In genomic region chr4:154926969-154927898, GRCm38 (mm10) we compare ENCODE assay signal across 8 mouse cellular contexts. TPM values are rescaled to one million over a fixed set of nuclear protein-coding genes. Genes with fewer than 3 reads are reported as not detected.
DNase-seq lines count a peak whose midpoint lies in the region; ATAC-seq and TF ChIP-seq lines count a peak whose summit lies in the region.

No protein-coding gene starts in this region.

- H3K4me3 ChIP-seq in kidney, embryonic 14.5 days (ENCODE audit: low read length), result peak overlapping the region; percentile 4; the same call in 1 of the 2 replicates
- H3K4me3 ChIP-seq in cortical plate, adult 2 months (ENCODE audit: insufficient read depth, low read length), result no peak overlapping the region
- peak overlapping the region; percentile 44 for H3K4me3 ChIP-seq in intestine, postnatal 0 days (ENCODE audit: low read depth, low read length)
- no peak overlapping the region for H3K4me3 ChIP-seq in neural tube, embryonic 11.5 days (ENCODE audit: low read depth, low read length)

- DNase-seq in kidney, adult 18-20 months, result no peak
- DNase-seq in neural tube, embryonic 11.5 days (ENCODE audit: low spot score), result no peak
- no peak for DNase-seq in right cerebral cortex, postnatal 25 days
- no peak for DNase-seq in cerebellum, adult 9-11 months
- DNase-seq in embryo, embryonic 10 days (ENCODE audit: low spot score), result no peak

- H3K4me1 ChIP-seq in kidney, embryonic 14.5 days (ENCODE audit: control insufficient read depth, insufficient read depth, low read length), result peaks cover 9% of the 10 kb centered on the region; the same call in 1 of the 2 replicates
- H3K4me1 ChIP-seq in cortical plate, adult 2 months (ENCODE audit: control insufficient read depth, insufficient read depth, low read length), result no peaks in the 10 kb centered on the region
- 0 out of 2 replicates have a peak, but pooled peaks cover 8% of the 10 kb centered on the region for H3K4me1 ChIP-seq in intestine, postnatal 0 days (replicated peaks; ENCODE audit: control insufficient read depth, insufficient read depth, low read length)
- H3K4me1 ChIP-seq in neural tube, embryonic 11.5 days (ENCODE audit: control insufficient read depth, insufficient read depth, low read length), result no peaks in the 10 kb centered on the region

- no peaks in the 10 kb centered on the region for H3K27me3 ChIP-seq in kidney, embryonic 14.5 days (ENCODE audit: control insufficient read depth, insufficient read depth, low read length)
- H3K27me3 ChIP-seq in intestine, postnatal 0 days (replicated peaks; ENCODE audit: control insufficient read depth, insufficient read depth, low read length), result no peaks in the 10 kb centered on the region
- H3K27me3 ChIP-seq in neural tube, embryonic 11.5 days (ENCODE audit: control insufficient read depth, insufficient read depth, low read length), result no peaks in the 10 kb centered on the region

- 42% methylated on average over 9 of the region's 9 CpGs for WGBS in kidney, embryonic 14.5 days
- 43% methylated on average over 9 of the region's 9 CpGs for WGBS in intestine, postnatal 0 days
- WGBS in neural tube, embryonic 11.5 days, result 67% methylated on average over 9 of the region's 9 CpGs

- TF ChIP-seq POLR2A in cortical plate, adult 2 months (IDR thresholded peaks at IDR 0.05; ENCODE audit: extremely low read depth, insufficient read depth, low read length), result no peak

- no peak overlapping the region; the same call in 1 of the 2 replicates for H3K27ac ChIP-seq in kidney, embryonic 14.5 days (ENCODE audit: low read depth, low read length)
- peak overlapping the region; percentile 60; the same call in 1 of the 2 replicates for H3K27ac ChIP-seq in cortical plate, adult 2 months (ENCODE audit: insufficient read depth, low read length)
- H3K27ac ChIP-seq in intestine, postnatal 0 days (ENCODE audit: low read depth, low read length), result peak overlapping the region; percentile 78
- H3K27ac ChIP-seq in neural tube, embryonic 11.5 days (ENCODE audit: low read depth, low read length), result no peak overlapping the region

- TF ChIP-seq CTCF in cortical plate, adult 2 months (IDR thresholded peaks at IDR 0.05; ENCODE audit: extremely low read depth, insufficient read depth, low read length), result no peak
- TF ChIP-seq CTCF in intestine, postnatal 0 days (IDR thresholded peaks at IDR 0.05; ENCODE audit: low read depth), result no peak

- no peaks in the 10 kb centered on the region for H3K9me3 ChIP-seq in kidney, embryonic 14.5 days (ENCODE audit: control insufficient read depth, low read length)
- no peaks in the 10 kb centered on the region for H3K9me3 ChIP-seq in intestine, postnatal 0 days (ENCODE audit: control insufficient read depth)
- no peaks in the 10 kb centered on the region for H3K9me3 ChIP-seq in neural tube, embryonic 11.5 days (ENCODE audit: control insufficient read depth, low read length)

- H3K4me2 ChIP-seq in kidney, embryonic 14.5 days (replicated peaks; ENCODE audit: low read depth, low read length), result peak overlapping the region; percentile 5; the same call in 1 of the 2 replicates
- peak overlapping the region; percentile 76 for H3K4me2 ChIP-seq in intestine, postnatal 0 days (replicated peaks; ENCODE audit: low read depth)
- no peak overlapping the region for H3K4me2 ChIP-seq in neural tube, embryonic 11.5 days (ENCODE audit: low read depth)

- ATAC-seq in kidney, embryonic 14.5 days (ENCODE audit: low FRiP score, low TSS enrichment), result no peak
- ATAC-seq in intestine, postnatal 0 days, result peak; percentile 37
- no peak for ATAC-seq in neural tube, embryonic 11.5 days (ENCODE audit: insufficient read depth, low FRiP score, low TSS enrichment)

- H3K9ac ChIP-seq in kidney, embryonic 14.5 days (ENCODE audit: low read depth, low read length), result no peak overlapping the region
- H3K9ac ChIP-seq in intestine, postnatal 0 days (ENCODE audit: low read depth, low read length), result peak overlapping the region; percentile 52
- H3K9ac ChIP-seq in neural tube, embryonic 11.5 days (ENCODE audit: low read length), result peak overlapping the region; percentile 10; the same call in 1 of the 2 replicates

- no peaks in the 10 kb centered on the region for H3K36me3 ChIP-seq in kidney, embryonic 14.5 days (ENCODE audit: control insufficient read depth, insufficient read depth, low read length)
- peaks cover 22% of the 10 kb centered on the region; the same call in 1 of the 2 replicates for H3K36me3 ChIP-seq in intestine, postnatal 0 days (ENCODE audit: control insufficient read depth, insufficient read depth)
- H3K36me3 ChIP-seq in neural tube, embryonic 11.5 days (ENCODE audit: control insufficient read depth, insufficient read depth, low read length), result no peaks in the 10 kb centered on the region

RNA-seq across cellular contexts. Expression of gene Tnfrsf14, which starts 1.1 kb away (rescaled TPM):
- polyA plus RNA-seq in kidney, embryonic 14.5 days (2014; fragmentation: Nextera tagmentation; extraction: Ambion mirVana), result 0.42 and 0.47 TPM in 2 replicates
- polyA plus RNA-seq in cortical plate, adult 2 months (2012; rRNA removed), result 2.3 TPM in 2 replicates
- 1.9 and 2.9 TPM in 2 replicates for polyA plus RNA-seq in intestine, postnatal 0 days (2015; fragmentation: Nextera tagmentation; extraction: Ambion mirVana)
- polyA plus RNA-seq in neural tube, embryonic 11.5 days (2014; fragmentation: Nextera tagmentation; extraction: Ambion mirVana), result 0.78 and 1.1 TPM in 2 replicates

RNA-seq across cellular contexts. Expression of gene Fam213b, which starts 28.3 kb away (rescaled TPM):
- polyA plus RNA-seq in kidney, embryonic 14.5 days (2014; fragmentation: Nextera tagmentation; extraction: Ambion mirVana), result 37.6 and 39.1 TPM in 2 replicates
- polyA plus RNA-seq in cortical plate, adult 2 months (2012; rRNA removed), result 152 and 155 TPM in 2 replicates
- 66.9 and 68.5 TPM in 2 replicates for polyA plus RNA-seq in intestine, postnatal 0 days (2015; fragmentation: Nextera tagmentation; extraction: Ambion mirVana)
- polyA plus RNA-seq in neural tube, embryonic 11.5 days (2014; fragmentation: Nextera tagmentation; extraction: Ambion mirVana), result 40.2 and 42.1 TPM in 2 replicates

RNA-seq across cellular contexts. Expression of gene Hes5, which starts 33.5 kb away (rescaled TPM):
- 8.1 and 15.5 TPM in 2 replicates for polyA plus RNA-seq in kidney, embryonic 14.5 days (2014; fragmentation: Nextera tagmentation; extraction: Ambion mirVana)
- 25.9 and 28.2 TPM in 2 replicates for polyA plus RNA-seq in cortical plate, adult 2 months (2012; rRNA removed)
- polyA plus RNA-seq in intestine, postnatal 0 days (2015; fragmentation: Nextera tagmentation; extraction: Ambion mirVana), result 0.20 and 0.29 TPM in 2 replicates
- 191 and 218 TPM in 2 replicates for polyA plus RNA-seq in neural tube, embryonic 11.5 days (2014; fragmentation: Nextera tagmentation; extraction: Ambion mirVana)

RNA-seq across cellular contexts. Expression of gene Pank4, which starts 36.7 kb away (rescaled TPM):
- polyA plus RNA-seq in kidney, embryonic 14.5 days (2014; fragmentation: Nextera tagmentation; extraction: Ambion mirVana), result 34.9 and 43.9 TPM in 2 replicates
- 64.5 and 68.2 TPM in 2 replicates for polyA plus RNA-seq in cortical plate, adult 2 months (2012; rRNA removed)
- 10.9 and 11.5 TPM in 2 replicates for polyA plus RNA-seq in intestine, postnatal 0 days (2015; fragmentation: Nextera tagmentation; extraction: Ambion mirVana)
- 36.1 and 38.2 TPM in 2 replicates for polyA plus RNA-seq in neural tube, embryonic 11.5 days (2014; fragmentation: Nextera tagmentation; extraction: Ambion mirVana)

RNA-seq across cellular contexts. Expression of gene Mmel1, which starts 57.8 kb away (rescaled TPM):
- not detected in 2 replicates for polyA plus RNA-seq in kidney, embryonic 14.5 days (2014; fragmentation: Nextera tagmentation; extraction: Ambion mirVana)
- 1.1 and 1.2 TPM in 2 replicates for polyA plus RNA-seq in cortical plate, adult 2 months (2012; rRNA removed)
- polyA plus RNA-seq in intestine, postnatal 0 days (2015; fragmentation: Nextera tagmentation; extraction: Ambion mirVana), result 0.22 and 0.44 TPM in 2 replicates
- polyA plus RNA-seq in neural tube, embryonic 11.5 days (2014; fragmentation: Nextera tagmentation; extraction: Ambion mirVana), result 0.50 and 0.72 TPM in 2 replicates

Comparison
In these comparisons a context has a peak if more than half of its experiments do, and no peak if none do; other contexts are left out.
1. H3K27ac ChIP-seq: peak in cortical plate, adult 2 months (single experiment) and intestine, postnatal 0 days (single experiment); none in kidney, embryonic 14.5 days (single experiment) and neural tube, embryonic 11.5 days (single experiment).
2. H3K4me3 ChIP-seq: peak in kidney, embryonic 14.5 days (single experiment) and intestine, postnatal 0 days (single experiment); none in cortical plate, adult 2 months (single experiment) and neural tube, embryonic 11.5 days (single experiment).